Comparison of ENCODE assay signal across 8 mouse cellular contexts in genomic region chr17:80127331-80128251, GRCm38 (mm10). TPM values are rescaled to one million over a fixed set of nuclear protein-coding genes. Genes with fewer than 3 reads are reported as not detected.
DNase-seq lines count a peak whose midpoint lies in the region; ATAC-seq and TF ChIP-seq lines count a peak whose summit lies in the region.

Galm (plus strand) TSS chr17:80127471.

- H3K27me3 ChIP-seq in MEL (ENCODE audit: control insufficient read depth in 1 of 2, insufficient read depth in 2 of 2, low read length in 2 of 2): peaks cover 4 to 5% of the 10 kb centered on the region in 2 experiments
- no peaks in the 10 kb centered on the region for H3K27me3 ChIP-seq in forebrain, embryonic 14.5 days (replicated peaks; ENCODE audit: control insufficient read depth, insufficient read depth, low read length)
- no peaks in the 10 kb centered on the region for H3K27me3 ChIP-seq in neural tube, embryonic 14.5 days (ENCODE audit: control insufficient read depth, insufficient read depth, low read length)

- WGBS in forebrain, embryonic 14.5 days: 3% methylated on average over 30 of the region's 30 CpGs
- WGBS in neural tube, embryonic 14.5 days: 7% methylated on average over 30 of the region's 30 CpGs

- ATAC-seq in forebrain, embryonic 14.5 days: peak; percentile 89
- peak; percentile 80 for ATAC-seq in neural tube, embryonic 14.5 days (ENCODE audit: low read depth)

- peak within 1 kb of the TSS; percentile 80 for H3K4me2 ChIP-seq in forebrain, embryonic 14.5 days (ENCODE audit: low read length)
- H3K4me2 ChIP-seq in neural tube, embryonic 14.5 days (ENCODE audit: low read depth, low read length): peak within 1 kb of the TSS; percentile 73

- H3K9me3 ChIP-seq in MEL (replicated peaks; ENCODE audit: insufficient read depth, low read length): no peaks in the 10 kb centered on the region
- no peaks in the 10 kb centered on the region for H3K9me3 ChIP-seq in forebrain, embryonic 14.5 days (replicated peaks; ENCODE audit: control insufficient read depth, low read length)
- H3K9me3 ChIP-seq in neural tube, embryonic 14.5 days (ENCODE audit: control insufficient read depth, low read length): no peaks in the 10 kb centered on the region

- no peak within 1 kb of the TSS for H3K4me3 ChIP-seq in MEL (ENCODE audit: control insufficient read depth in 1 of 2, insufficient read depth in 1 of 2, low read depth in 2 of 2, low read length in 2 of 2)
- peak within 1 kb of the TSS; percentile 40 for H3K4me3 ChIP-seq in forebrain, embryonic 14.5 days (ENCODE audit: low read depth, low read length)
- peak within 1 kb of the TSS; percentile 37 for H3K4me3 ChIP-seq in neural tube, embryonic 14.5 days (ENCODE audit: low read depth, low read length)

- no peak for TF ChIP-seq RAD21 in MEL (IDR thresholded peaks at IDR 0.05; ENCODE audit: low read depth, low read length)

- no peak for TF ChIP-seq POLR2A in MEL (IDR thresholded peaks at IDR 0.05; ENCODE audit: control insufficient read depth in 1 of 2, insufficient read depth in 1 of 2, low read depth in 1 of 2, low read length in 2 of 2, poor library complexity in 1 of 2)

- H3K27ac ChIP-seq in MEL (ENCODE audit: control insufficient read depth, low read depth, low read length): no peak within 1 kb of the TSS
- H3K27ac ChIP-seq in forebrain, embryonic 14.5 days (ENCODE audit: low read depth, low read length): no peak within 1 kb of the TSS
- H3K27ac ChIP-seq in neural tube, embryonic 14.5 days (ENCODE audit: low read depth, low read length): no peak within 1 kb of the TSS

- H3K36me3 ChIP-seq in MEL (ENCODE audit: control insufficient read depth in 1 of 2, insufficient read depth in 2 of 2, low read length in 2 of 2): peaks cover 0 to 2% of the 10 kb centered on the region in 2 experiments; a peak in 1 of 4 replicates
- no peaks in the 10 kb centered on the region for H3K36me3 ChIP-seq in forebrain, embryonic 14.5 days (ENCODE audit: control insufficient read depth, insufficient read depth, low read length)
- H3K36me3 ChIP-seq in neural tube, embryonic 14.5 days (ENCODE audit: control insufficient read depth, insufficient read depth, low read length): no peaks in the 10 kb centered on the region

- H3K79me2 ChIP-seq in MEL (ENCODE audit: control insufficient read depth, insufficient read depth, low read length, poor library complexity): no peaks in the 10 kb centered on the region

- TF ChIP-seq EP300 in MEL (IDR thresholded peaks at IDR 0.05; ENCODE audit: low read depth in 1 of 2, low read length in 2 of 2): no peak

- H3K4me1 ChIP-seq in MEL (ENCODE audit: control insufficient read depth in 1 of 2, insufficient read depth in 2 of 2, low read length in 2 of 2): peaks cover 0 to under 1% of the 10 kb centered on the region in 2 experiments; a peak in 2 of 4 replicates
- 0 out of 2 replicates have a peak, but pooled peaks cover 4% of the 10 kb centered on the region for H3K4me1 ChIP-seq in forebrain, embryonic 14.5 days (ENCODE audit: control insufficient read depth, insufficient read depth, low read length)
- no peaks in the 10 kb centered on the region for H3K4me1 ChIP-seq in neural tube, embryonic 14.5 days (ENCODE audit: control insufficient read depth, insufficient read depth, low read length)

- intact Hi-C loops in heart, postnatal 25 days (cut with DNase I): loop anchor here (5.0 kb wide), 1 partner anchor 65 kb away; the partner anchor contains the start of gene Hnrnpll

- no peak within 1 kb of the TSS for H3K9ac ChIP-seq in MEL (ENCODE audit: control insufficient read depth, low read depth, low read length, poor library complexity, severe bottlenecking)
- peak within 1 kb of the TSS; percentile 50 for H3K9ac ChIP-seq in forebrain, embryonic 14.5 days (ENCODE audit: low read length)
- 0 out of 2 replicates have a peak within 1 kb of the TSS, but pooled peaks have one; percentile 4 for H3K9ac ChIP-seq in neural tube, embryonic 14.5 days (replicated peaks; ENCODE audit: low read depth, low read length)

- no peak for DNase-seq in MEL (ENCODE audit: low read depth, low spot score)
- DNase-seq in cerebellum, adult 11-12 months: peak; percentile 33
- DNase-seq in forebrain, embryonic 14.5 days (ENCODE audit: low spot score): peak; percentile 76
- peak; percentile 55 for DNase-seq in heart, postnatal 25 days (ENCODE audit: low spot score)
- peak; percentile 71 to 80 for DNase-seq in kidney, postnatal 4 days
- peak; percentile 60 to 73 for DNase-seq in lung, adult 18-20 months
- DNase-seq in thymus, postnatal 0 days (ENCODE audit: low spot score): peak; percentile 81

- no peak for TF ChIP-seq CTCF in MEL (IDR thresholded peaks at IDR 0.05 in 2 of 3, conservative IDR thresholded peaks at IDR 0.05 in 1 of 3; ENCODE audit: control insufficient read depth in 1 of 3, insufficient read depth in 1 of 3, low read depth in 2 of 3, low read length in 3 of 3, poor library complexity in 1 of 3, severe bottlenecking in 1 of 3)

TF ChIP-seq in MEL, 35 proteins besides CTCF, POLR2A, EP300 and RAD21:
- TF ChIP-seq HCFC1 (IDR thresholded peaks at IDR 0.05; ENCODE audit: low read depth, low read length): peak; percentile 44; the same call in 1 of the 2 replicates
- TF ChIP-seq MAFK (IDR thresholded peaks at IDR 0.05; ENCODE audit: borderline replicate concordance, low read depth, low read length): no peak
- TF ChIP-seq ZNF384 (IDR thresholded peaks at IDR 0.05; ENCODE audit: low read depth, low read length): no peak

RNA-seq across cellular contexts. Expression of gene Galm, which starts in this region (rescaled TPM):
- not detected in 2 replicates for total RNA-seq in MEL (2012; rRNA removed)
- under 1 TPM in 1 of 2 experiments, not detected in 1; 0.15 TPM for polyA plus RNA-seq in MEL (2012; ENCODE audit: insufficient read depth in 1 of 2, insufficient read length in 2 of 2, low read depth in 1 of 2, low replicate concordance in 2 of 2, missing spikeins in 1 of 2)
- polyA plus RNA-seq in forebrain, embryonic 14.5 days (2014; fragmentation: Nextera tagmentation; extraction: Ambion mirVana): 2.4 and 3.5 TPM in 2 replicates
- 10 to 100 TPM; 14.1 to 14.5 TPM for total RNA-seq in heart, postnatal 25 days (2021)
- 0.79 and 1.7 TPM in 2 replicates for polyA plus RNA-seq in neural tube, embryonic 14.5 days (2014; fragmentation: Nextera tagmentation; extraction: Ambion mirVana)
- 7.6 and 8.4 TPM in 2 replicates for polyA plus RNA-seq in thymus, postnatal 0 days (2015; fragmentation: Nextera tagmentation; extraction: Ambion mirVana)

Comparison
In these comparisons a context has a peak if more than half of its experiments do, and no peak if none do; other contexts are left out.
1. RNA of gene Galm (total RNA-seq): 14.1 to 14.5 TPM in heart, postnatal 25 days; not detected in MEL; every median in the first group is over 10 times any median in the second.
2. H3K4me3 ChIP-seq: peak in forebrain, embryonic 14.5 days (single experiment) and neural tube, embryonic 14.5 days (single experiment); none in MEL (0 of 2).